ENCODE assay signal across 14 mouse cellular contexts in the genomic region with DNA sequence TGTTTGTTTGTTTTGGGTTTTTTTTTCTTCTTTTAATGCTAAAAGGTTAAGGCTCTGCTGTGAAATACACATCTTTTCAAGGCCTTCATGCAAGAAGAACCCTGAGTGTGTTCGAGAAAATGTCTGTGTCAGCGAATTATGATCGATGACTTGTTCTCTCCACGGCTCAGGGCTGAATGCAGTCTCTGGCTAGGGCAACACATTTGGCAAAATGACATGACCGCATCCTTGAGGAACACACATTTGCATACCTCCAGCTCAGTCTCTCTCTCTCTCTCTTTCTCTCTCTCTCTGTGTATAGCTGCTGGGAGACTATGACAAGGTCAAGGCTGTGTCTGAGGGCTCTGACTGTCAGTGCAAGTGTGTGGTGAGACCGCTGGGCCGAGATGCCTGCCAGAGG. TPM values are rescaled to one million over a fixed set of nuclear protein-coding genes. Genes with fewer than 3 reads are reported as not detected.
DNase-seq lines count a peak whose midpoint lies in the region; ATAC-seq and TF ChIP-seq lines count a peak whose summit lies in the region.
"Had no signal": no experiment of that assay in that cellular context is flagged by ENCODE, and none has a peak within 500 bp of the region (broad histone marks: within the 10 kb centered on the region; RNA-seq: fewer than 3 reads in every experiment).

No protein-coding gene starts in this region.

- H3K4me1 ChIP-seq in heart, embryonic 13.5 days: peaks cover 67% of the 10 kb centered on the region
- no peaks in the 10 kb centered on the region for H3K4me1 ChIP-seq in lung, adult 2 months (ENCODE audit: control insufficient read depth, insufficient read depth, low read length)

- H3K4me2 ChIP-seq in heart, embryonic 13.5 days: peak overlapping the region; percentile 71
- H3K4me2 ChIP-seq: liver, embryonic 13.5 days; midbrain, embryonic 13.5 days had no signal

- TF ChIP-seq POLR2A in lung, adult 2 months (IDR thresholded peaks at IDR 0.05; ENCODE audit: borderline replicate concordance, extremely low read depth, low read depth, low read length): no peak

- H3K9me3 ChIP-seq in heart, embryonic 13.5 days: no peaks in the 10 kb centered on the region
- H3K9me3 ChIP-seq: forebrain, embryonic 10.5 days; hindbrain, embryonic 15.5 days; liver, embryonic 13.5 days; midbrain, embryonic 13.5 days had no signal

- no peaks in the 10 kb centered on the region for H3K27me3 ChIP-seq in heart, embryonic 13.5 days (replicated peaks)
- H3K27me3 ChIP-seq: hindbrain, embryonic 15.5 days had no signal

- H3K36me3 ChIP-seq in heart, embryonic 13.5 days: peaks cover 32% of the 10 kb centered on the region
- H3K36me3 ChIP-seq: hindbrain, embryonic 15.5 days; liver, embryonic 13.5 days had no signal

- peak overlapping the region; percentile 58 for H3K9ac ChIP-seq in heart, embryonic 13.5 days
- H3K9ac ChIP-seq: hindbrain, embryonic 15.5 days; liver, embryonic 13.5 days; midbrain, embryonic 13.5 days had no signal

- TF ChIP-seq CTCF in lung, adult 2 months (IDR thresholded peaks at IDR 0.05; ENCODE audit: insufficient read depth, low read length): no peak

- 64% methylated on average over 7 of the region's 7 CpGs for WGBS in heart, embryonic 13.5 days
- WGBS in lung, adult 2 months: 82% methylated on average over 7 of the region's 7 CpGs

- no peak for DNase-seq in heart, postnatal 4 days
- peak; percentile 9 for DNase-seq in ovary, adult 18-20 months (ENCODE audit: low spot score)
- DNase-seq in ovary, postnatal 10 days (ENCODE audit: low spot score): no peak
- DNase-seq in adrenal gland, postnatal 36 days: peak; percentile 61 to 74
- no peak for DNase-seq in lung, adult 2 months
- no peak for DNase-seq in embryo, embryonic 9.5 days (ENCODE audit: extremely low spot score)
- DNase-seq: cerebellum, adult 9-10 months; kidney, adult 8-10 months; liver, embryonic 13.5 days; lung, postnatal 14 days had no signal

- ATAC-seq in heart, embryonic 13.5 days (ENCODE audit: extremely low read depth, insufficient number of reproducible peaks, low FRiP score, low TSS enrichment): no peak
- ATAC-seq: midbrain, embryonic 13.5 days had no signal

- H3K27ac ChIP-seq in heart, embryonic 13.5 days (replicated peaks): peak overlapping the region; percentile 73
- H3K27ac ChIP-seq: forebrain, embryonic 10.5 days; hindbrain, embryonic 15.5 days; liver, embryonic 13.5 days; midbrain, embryonic 13.5 days had no signal

- 0 out of 2 replicates have a peak overlapping the region, but pooled peaks have one; percentile 58 for H3K4me3 ChIP-seq in heart, embryonic 13.5 days
- H3K4me3 ChIP-seq in lung, adult 2 months (replicated peaks; ENCODE audit: extremely low read depth, low read depth, low read length): no peak overlapping the region
- H3K4me3 ChIP-seq: forebrain, embryonic 10.5 days; hindbrain, embryonic 15.5 days; liver, embryonic 13.5 days; midbrain, embryonic 13.5 days had no signal

RNA-seq across cellular contexts. Expression of a gene that starts 3.0 kb away (rescaled TPM):
- 35.8 and 38.4 TPM in 2 replicates for polyA plus RNA-seq in heart, embryonic 13.5 days (2015; fragmentation: Nextera tagmentation; extraction: Ambion mirVana)
- 10 to 100 TPM; 53.6 to 56.8 TPM for total RNA-seq in heart, postnatal 4 days (2021)
- 1 to 10 TPM; 6.0 to 8.9 TPM for total RNA-seq in adrenal gland, postnatal 36 days (2021)
- 16.1 and 16.7 TPM in 2 replicates for polyA plus RNA-seq in lung, adult 2 months (2012; rRNA removed)

RNA-seq across cellular contexts. Expression of a gene that starts 57.7 kb away (rescaled TPM):
- polyA plus RNA-seq in heart, embryonic 13.5 days (2015; fragmentation: Nextera tagmentation; extraction: Ambion mirVana): 17.9 and 21.2 TPM in 2 replicates
- total RNA-seq in heart, postnatal 4 days (2021): 10 to 100 TPM; 19.9 to 20.0 TPM
- total RNA-seq in adrenal gland, postnatal 36 days (2021): 10 to 100 TPM; 19.2 to 25.1 TPM
- 17.7 and 28.9 TPM in 2 replicates for polyA plus RNA-seq in lung, adult 2 months (2012; rRNA removed)

Comparison
In these comparisons a context has a peak if more than half of its experiments do, and no peak if none do; other contexts are left out.
1. DNase-seq: peak in ovary, adult 18-20 months (single experiment) and adrenal gland, postnatal 36 days (2 of 2); none in heart, postnatal 4 days (single experiment), ovary, postnatal 10 days (single experiment), lung, adult 2 months (single experiment) and embryo, embryonic 9.5 days (single experiment).
2. RNA of a gene that starts 3.0 kb away (total RNA-seq): 53.6 to 56.8 TPM in heart, postnatal 4 days; 6.0 to 8.9 TPM in adrenal gland, postnatal 36 days; every median in the first group is over 4 times any median in the second.